Mouse (Mus musculus) cerebellum, adult 8-10 months (tissue): ENCODE results near the gene Pcare.
"Not testable (repeated sequence)": the region's sequence is repeated elsewhere in the genome, so short reads cannot be mapped to it uniquely, and the experiment has no call there.

Experiments
- DNase-seq: peaks from one replicate; pipeline ENCODE4 v3.0.0; 2022

Gene Pcare

DNA sequence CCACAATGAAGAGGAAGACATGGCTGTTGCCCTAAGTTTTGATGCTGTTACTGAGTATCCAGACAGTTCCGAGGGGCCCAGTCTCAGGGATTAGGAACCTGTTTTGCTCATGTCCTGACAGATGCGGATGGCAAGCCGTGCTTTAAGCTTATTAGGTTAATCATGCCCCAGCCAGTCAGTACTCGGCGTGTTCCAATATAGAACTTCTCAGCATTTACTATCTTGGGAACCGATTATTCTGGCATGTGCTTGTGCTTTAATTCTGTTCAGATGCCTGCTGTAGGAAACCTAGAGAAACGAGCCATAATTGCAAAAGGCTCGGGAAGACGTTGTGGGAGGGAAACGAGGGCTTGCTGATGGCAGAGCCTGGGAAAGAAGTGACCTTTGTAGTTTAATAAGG, at the start of gene Pcare:
Pcare (minus strand) TSS at position 64 of the 400 bp plus-strand sequence.
- no peak for DNase-seq

DNA sequence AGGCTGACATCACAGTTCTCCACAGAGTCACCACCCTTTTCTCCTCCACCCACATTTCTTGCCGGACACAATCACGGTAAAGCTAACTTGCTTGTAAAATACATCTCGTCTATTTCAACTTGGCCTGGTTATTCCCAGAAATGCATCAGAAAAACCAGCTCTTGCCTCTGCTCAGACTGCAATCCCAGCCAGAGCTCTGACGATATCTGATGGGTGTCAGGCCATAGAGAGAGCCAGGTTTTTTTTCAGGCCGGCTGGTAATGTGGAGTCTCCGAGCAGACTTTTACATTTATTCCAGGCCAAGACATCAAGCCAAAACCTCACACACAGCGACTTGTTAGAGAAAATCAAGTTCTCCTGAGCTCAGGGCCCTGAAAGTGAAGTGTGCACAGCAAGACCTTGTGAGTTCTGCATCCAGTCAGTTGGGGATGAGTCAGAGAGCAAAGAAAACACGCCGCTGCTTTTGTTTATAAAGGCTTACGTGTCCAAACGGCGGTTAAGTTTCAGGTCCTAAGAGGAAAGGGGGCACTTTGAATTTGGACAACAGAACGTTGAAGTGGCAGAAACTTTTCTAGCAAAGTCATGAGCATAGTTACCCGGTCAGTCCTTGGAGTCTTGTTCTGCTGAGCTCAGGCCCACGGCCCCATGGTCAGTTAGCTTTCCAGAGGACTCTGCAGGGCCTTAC, 43.0 kb upstream of the Pcare start:
- no peak for DNase-seq

DNA sequence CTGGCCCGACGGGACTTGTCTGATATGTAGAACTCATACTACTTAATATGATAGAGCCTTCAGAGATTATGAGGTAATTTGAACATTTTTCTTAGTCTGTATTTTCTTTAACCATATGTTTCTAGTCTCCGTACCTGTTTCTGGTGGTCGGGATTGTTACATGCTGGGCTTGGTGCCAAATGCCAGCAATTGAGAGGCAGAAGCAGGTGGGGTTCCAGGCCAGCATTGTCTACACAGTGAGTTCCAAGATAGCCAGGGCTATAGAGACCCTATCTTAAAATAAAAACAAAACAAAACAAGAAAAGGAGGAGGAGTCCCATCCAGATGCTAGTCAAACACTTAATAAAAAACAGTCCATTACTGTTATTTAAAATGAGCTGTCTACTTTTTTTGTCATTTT, 38.9 kb upstream of the Pcare start:
- no peak for DNase-seq

DNA sequence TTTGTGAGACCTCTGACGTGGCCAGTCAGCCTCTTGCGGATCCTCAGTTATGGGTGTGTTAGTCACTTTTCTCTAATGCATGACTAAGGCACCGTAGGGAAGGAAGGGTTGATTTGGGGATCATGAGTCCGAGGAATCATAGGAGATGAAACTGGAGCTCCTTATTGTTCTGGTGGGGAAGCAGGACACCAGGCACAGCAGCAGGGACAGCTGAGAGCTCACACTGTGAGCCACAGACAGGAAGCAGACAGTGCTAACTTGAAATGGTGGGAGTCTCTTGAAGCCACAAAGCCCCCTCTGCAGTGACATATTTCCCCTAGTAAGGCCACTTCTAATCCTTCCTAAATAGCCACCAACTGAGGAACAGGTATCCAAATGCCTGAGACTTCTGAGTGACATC, 38.4 kb upstream of the Pcare start:
- DNase-seq: no peak

DNA sequence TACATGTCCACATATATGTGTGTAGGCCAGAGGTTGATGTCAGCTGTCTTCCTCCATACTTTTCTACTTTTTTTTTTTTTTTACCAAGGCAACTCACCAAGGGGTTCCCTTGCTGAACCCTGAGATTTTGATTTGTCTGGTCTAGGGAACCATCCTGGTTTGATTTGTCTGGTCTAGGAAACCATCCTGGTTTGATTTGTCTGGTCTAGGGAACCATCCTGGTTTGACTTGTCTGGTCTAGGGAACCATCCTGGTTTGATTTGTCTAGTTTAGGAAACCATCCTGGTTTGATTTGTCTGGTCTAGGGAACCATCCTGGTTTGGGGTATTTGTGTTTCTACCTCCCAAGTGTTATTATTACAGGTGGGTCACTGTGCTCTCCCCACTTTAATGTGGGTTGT, 33.8 kb upstream of the Pcare start:
- no peak for DNase-seq

DNA sequence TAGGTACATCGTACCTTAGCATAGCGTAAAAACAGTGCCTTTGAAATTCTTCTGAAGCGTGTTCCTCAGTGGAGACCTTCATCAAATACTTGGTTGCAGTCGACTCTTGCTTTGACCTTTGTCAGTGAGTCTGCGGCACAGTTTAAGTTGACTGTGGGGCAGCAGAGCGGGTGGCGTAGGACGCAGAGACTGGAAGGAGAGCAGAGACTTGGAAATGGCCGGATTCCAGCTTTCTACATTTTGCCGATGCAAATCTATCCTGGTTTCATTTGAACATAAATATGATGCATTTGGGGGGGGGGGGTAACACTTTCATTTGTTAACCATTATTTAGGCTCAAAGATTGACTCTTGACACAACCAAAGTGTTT, 30.7 kb upstream of the Pcare start:
- no peak for DNase-seq

- DNase-seq: peak; percentile 8
These were observed 30.1 kb upstream of the Pcare start for GRCm38 (mm10) chr17:71782699-71783365.

DNA sequence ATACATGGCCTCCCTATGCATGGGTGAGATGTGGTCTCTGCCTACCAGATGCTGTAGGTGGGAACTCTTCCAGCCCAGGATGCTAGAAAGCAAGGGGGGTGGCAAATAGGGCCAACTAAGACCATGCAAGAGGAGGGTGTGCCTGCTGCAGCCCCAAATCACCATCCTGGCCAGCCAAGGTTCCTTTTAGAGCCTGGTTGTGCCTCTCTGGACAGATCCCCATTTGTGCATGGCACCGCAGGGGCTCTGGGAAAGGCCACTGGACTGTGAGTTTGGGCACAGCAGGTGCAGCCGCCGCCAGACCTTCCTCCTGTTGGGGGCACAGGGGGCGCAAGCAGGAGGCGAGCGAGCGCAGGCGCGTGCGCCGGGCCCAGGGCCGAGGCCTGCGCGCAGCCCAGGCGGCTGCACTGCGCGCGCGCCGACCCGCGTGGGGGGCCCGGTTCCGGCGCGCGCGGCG, 29.6 kb upstream of the Pcare start:
- no peak for DNase-seq

GRCm38 (mm10) chr17:71780945-71781344, 28.3 kb upstream of the Pcare start:
- DNase-seq: no peak

GRCm38 (mm10) chr17:71780490-71780889, 27.8 kb upstream of the Pcare start:
- no peak for DNase-seq

- DNase-seq: no peak
These were observed 26.0 kb upstream of the Pcare start for GRCm38 (mm10) chr17:71778696-71779095.

- no peak for DNase-seq
These were observed 22.6 kb upstream of the Pcare start for GRCm38 (mm10) chr17:71775279-71775678.

DNA sequence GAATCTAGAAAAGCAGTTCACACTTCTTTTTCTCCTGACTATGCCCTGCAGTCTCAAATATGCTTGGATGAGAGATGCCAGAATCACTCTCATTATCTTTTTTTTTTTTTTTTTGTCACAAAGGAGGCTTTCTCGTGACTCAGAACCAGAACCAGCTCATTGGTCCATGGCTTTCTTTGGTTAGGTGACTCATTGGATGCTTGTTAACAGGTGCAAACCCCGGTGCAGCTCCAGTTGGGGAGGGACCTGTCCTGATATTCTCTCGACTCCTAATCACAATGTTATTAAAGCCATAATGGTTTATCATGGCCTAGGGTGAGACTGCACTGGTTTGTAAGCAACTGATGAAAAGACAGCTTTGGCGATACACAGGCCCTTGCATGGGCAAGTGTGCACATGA, 21.5 kb upstream of the Pcare start:
- no peak for DNase-seq

DNA sequence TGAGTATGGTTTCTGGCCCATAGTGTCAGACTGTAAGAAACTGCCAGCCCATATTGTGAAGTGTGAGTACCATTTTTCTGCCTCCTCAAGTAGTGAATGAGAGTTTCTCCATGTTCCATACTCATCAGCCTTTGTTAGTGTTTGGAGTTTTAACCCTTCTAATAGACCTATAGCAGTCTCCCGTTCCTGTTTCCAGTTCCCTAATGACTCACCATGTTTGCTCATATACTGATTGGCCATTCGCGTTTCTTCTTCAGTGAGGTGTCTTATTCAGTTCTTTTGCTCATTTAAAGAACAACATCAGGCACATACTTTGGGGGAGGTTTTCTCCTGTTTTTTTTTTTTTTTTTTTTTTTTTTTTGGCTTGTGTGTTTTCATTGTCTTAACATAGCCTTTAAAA, 18.0 kb upstream of the Pcare start:
- DNase-seq: no peak

GRCm38 (mm10) chr17:71769564-71769963, 16.9 kb upstream of the Pcare start:
- no peak for DNase-seq

DNA sequence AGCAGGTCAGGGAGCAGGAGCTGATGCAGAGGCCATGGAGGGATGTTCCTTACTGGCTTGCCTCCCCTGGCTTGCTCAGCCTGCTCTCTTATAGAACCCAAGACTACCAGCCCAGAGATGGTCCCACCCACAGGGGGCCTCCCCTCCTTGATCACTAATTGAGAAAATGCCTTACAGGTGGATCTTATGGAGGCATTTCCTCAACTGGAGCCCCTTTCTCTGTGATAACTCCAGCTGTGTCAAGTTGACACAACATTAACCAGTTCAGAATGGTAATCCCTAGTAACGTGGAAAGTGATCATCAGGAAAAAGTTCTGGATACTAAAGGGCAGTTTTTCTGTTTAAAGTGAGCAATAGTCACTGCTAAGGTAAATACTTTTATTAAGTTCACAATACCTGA, 15.5 kb upstream of the Pcare start, which contains the start of gene Clip4:
Clip4 (plus strand) TSS at position 301 of the 400 bp plus-strand sequence.
- not testable (repeated sequence) for DNase-seq

DNA sequence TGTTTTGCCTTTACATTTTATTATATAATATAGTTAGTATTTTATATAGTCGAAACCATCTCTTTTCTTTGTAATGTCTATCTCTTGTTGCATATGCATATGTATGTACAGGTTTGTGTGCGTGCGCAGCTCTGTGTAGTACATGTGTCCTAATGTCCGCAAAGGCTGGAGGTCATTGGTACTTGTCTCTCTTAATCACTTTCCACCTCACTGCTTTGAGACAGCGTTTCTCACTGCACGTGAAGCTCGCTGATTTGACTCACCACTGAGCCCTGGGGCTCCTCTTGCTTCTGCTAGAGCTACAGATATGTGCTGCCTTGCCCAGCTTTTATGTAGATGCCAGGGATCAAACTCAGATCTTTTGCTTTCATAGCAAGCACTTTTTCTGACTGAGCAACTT, 7.8 kb upstream of the Pcare start:
- DNase-seq: no peak

DNA sequence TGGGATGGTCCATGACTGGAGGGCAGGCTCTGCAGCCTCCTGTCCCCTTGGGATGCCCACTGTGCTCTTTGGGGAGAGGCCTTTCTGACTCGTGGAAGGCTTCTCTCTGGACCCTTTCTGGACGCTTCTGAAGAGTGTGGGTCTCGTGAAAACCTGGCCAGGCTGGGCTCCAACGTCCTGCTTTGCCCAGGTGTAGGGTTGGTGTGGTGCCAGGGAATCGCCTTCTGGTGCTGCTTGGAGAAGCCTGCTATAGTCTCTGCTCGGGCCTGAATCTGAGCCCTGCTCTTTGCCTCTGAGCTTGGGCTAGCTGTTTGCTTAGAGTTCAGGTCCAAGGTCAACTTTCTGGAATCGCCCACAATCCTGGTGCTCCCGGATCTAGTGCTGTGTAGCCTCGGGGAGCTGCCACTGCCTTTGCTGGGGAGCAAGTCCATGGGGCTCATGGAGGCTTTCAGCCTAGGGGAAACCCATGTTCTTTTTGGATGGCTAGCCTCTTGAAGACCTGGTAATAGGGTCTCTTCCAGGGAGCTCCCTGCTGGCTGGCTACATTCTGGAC, 3.0 kb downstream of the Pcare start:
- no peak for DNase-seq

GRCm38 (mm10) chr17:71747561-71747960, 5.1 kb downstream of the Pcare start:
- DNase-seq: no peak

DNA sequence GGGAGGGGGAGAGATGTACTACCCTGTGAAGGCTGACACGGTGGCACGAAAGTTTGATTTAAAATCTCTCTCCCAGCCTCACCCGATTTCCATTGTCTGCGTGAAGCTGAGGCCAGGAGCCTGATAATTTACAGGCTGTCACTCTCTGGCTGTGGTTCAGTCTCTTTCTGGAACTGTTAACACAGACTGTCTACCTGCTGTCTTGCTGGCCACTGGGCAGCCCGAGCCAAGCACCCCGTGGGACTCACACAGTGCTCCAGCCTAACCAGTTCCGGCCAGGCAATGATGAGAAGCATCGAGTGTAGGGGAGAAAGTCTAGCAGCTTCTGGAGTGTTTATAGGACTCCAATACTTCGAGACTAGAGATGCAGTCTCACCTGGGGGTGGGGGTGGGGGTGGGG, 6.6 kb downstream of the Pcare start:
- peak; percentile 33 for DNase-seq

DNA sequence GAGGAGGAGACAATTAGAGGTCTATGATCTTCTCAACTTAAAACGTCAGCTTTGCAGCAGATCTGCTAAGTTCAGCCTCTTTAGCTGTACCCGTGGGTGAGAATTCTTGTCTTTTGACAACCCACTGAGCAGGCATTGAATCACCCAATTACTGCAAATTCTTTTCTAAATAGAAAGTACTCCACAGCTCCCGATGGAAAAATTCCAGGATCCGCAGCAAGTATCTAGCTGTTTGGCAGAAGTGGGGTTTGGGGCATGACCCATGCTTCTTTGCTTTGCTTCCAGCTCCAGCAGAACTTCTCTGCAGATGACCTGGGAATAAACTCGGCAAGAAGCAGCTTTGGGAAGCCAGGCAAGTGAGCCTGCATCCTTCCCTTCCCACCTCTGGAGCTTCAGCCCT, 9.8 kb downstream of the Pcare start:
- no peak for DNase-seq

DNA sequence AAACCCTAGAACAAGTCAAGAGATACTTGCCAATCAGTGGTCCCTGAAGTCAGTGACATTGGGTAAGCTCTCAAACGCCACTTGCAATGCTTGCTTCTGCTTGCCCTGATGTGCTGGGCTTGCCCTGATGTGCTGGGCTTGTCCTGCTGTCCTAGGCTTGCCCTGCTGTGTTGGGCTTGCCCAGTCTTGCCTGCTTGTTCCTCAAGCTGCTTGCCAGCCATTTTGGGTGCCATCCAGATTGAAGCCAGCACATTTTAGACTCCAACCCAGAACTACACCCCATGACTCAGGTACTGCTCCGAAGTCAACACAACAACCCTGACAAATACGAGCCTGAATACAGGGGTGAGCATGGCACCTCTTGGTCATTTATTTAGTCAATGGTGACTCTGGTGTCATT, 10.5 kb downstream of the Pcare start:
- DNase-seq: no peak

GRCm38 (mm10) chr17:71736442-71736841, 16.3 kb downstream of the Pcare start:
- DNase-seq: no peak

GRCm38 (mm10) chr17:71730655-71731054, 22.0 kb downstream of the Pcare start:
- DNase-seq: no peak
